Mouse (Mus musculus): ENCODE measurements at regions not wholly inside any gene's neighbourhood (a gene's known extent, or its start where the extent isn't known, plus 50 kb on each side); places are given as distances from the start of the nearest gene placed in this dataset.

GRCm38 (mm10) chr5:91721231-91722096 is 204.0 kb downstream of the Parm1 start:
- ATAC-seq (replicated peaks; ENCODE audit: low FRiP score, poor library complexity, severe bottlenecking): no peak

- no peak for ATAC-seq (replicated peaks; ENCODE audit: low FRiP score, poor library complexity, severe bottlenecking)
Measured at GRCm38 (mm10) chr5:91713020-91713419, 195.6 kb downstream of the Parm1 start.

- ATAC-seq (replicated peaks; ENCODE audit: low FRiP score, poor library complexity, severe bottlenecking): no peak
Measured at GRCm38 (mm10) chr5:91709494-91710286, 192.3 kb downstream of the Parm1 start.

- no peak for ATAC-seq (replicated peaks; ENCODE audit: low FRiP score, poor library complexity, severe bottlenecking)
Measured at GRCm38 (mm10) chr5:91708149-91708548, 190.7 kb downstream of the Parm1 start.

- no peak for ATAC-seq (replicated peaks; ENCODE audit: low FRiP score, poor library complexity, severe bottlenecking)
Measured at GRCm38 (mm10) chr5:91697075-91697474, 179.7 kb downstream of the Parm1 start.

GRCm38 (mm10) chr5:91696532-91696931 is 179.1 kb downstream of the Parm1 start:
- no peak for ATAC-seq (replicated peaks; ENCODE audit: low FRiP score, poor library complexity, severe bottlenecking)

- no peak for ATAC-seq (replicated peaks; ENCODE audit: low FRiP score, poor library complexity, severe bottlenecking)
Measured at GRCm38 (mm10) chr5:91695632-91696031, 178.2 kb downstream of the Parm1 start.

GRCm38 (mm10) chr5:91693277-91693676 is 175.9 kb downstream of the Parm1 start:
- no peak for ATAC-seq (replicated peaks; ENCODE audit: low FRiP score, poor library complexity, severe bottlenecking)

GRCm38 (mm10) chr5:91692292-91692691 is 174.9 kb downstream of the Parm1 start:
- ATAC-seq (replicated peaks; ENCODE audit: low FRiP score, poor library complexity, severe bottlenecking): no peak

GRCm38 (mm10) chr5:91678727-91679126 is 161.3 kb downstream of the Parm1 start:
- no peak for ATAC-seq (replicated peaks; ENCODE audit: low FRiP score, poor library complexity, severe bottlenecking)

All from erythroid progenitor cell, adult 5-6 weeks (primary cell).